Mouse (Mus musculus) MEL (cell line): ENCODE measurements around the gene Plin2.
A peak's percentile ranks its signal among the peaks of the same experiment; 100 is the strongest.

Experiments
- E2F4 ChIP-seq: IDR thresholded peaks from 2 replicates; pipeline ENCODE4 v1.6.1; 2011; ENCODE audit warnings: low read depth, low read length, improper control_type of control experiment, borderline replicate concordance
- EP300 ChIP-seq, 2 experiments: IDR thresholded peaks; 2 replicates each; pipeline ENCODE4 v1.6.1; 2011; ENCODE audit warnings: improper control_type of control experiment in 2 of 2, low read length in 2 of 2, low read depth in 1 of 2, mild to moderate bottlenecking in 1 of 2
- GATA1 ChIP-seq: IDR thresholded peaks from 2 replicates; pipeline ENCODE4 v1.6.1; 2011; ENCODE audit warnings: low read depth, low read length, improper control_type of control experiment
- NELFE ChIP-seq: IDR thresholded peaks from 2 replicates; pipeline ENCODE4 v1.6.1; 2011; ENCODE audit warnings: low read depth, low read length, improper control_type of control experiment
- POLR2A ChIP-seq, 2 experiments: IDR thresholded peaks; 2 replicates each; pipeline ENCODE4 v1.6.1; 2011 to 2012; ENCODE audit warnings: low read length in 2 of 2, mild to moderate bottlenecking in 2 of 2, control low read depth in 1 of 2, improper control_type of control experiment in 1 of 2, low read depth in 1 of 2, moderate library complexity in 1 of 2; ENCODE audit not compliant: control insufficient read depth in 1 of 2, insufficient read depth in 1 of 2, poor library complexity in 1 of 2
- POLR2AphosphoS2 ChIP-seq: IDR thresholded peaks from 2 replicates; pipeline ENCODE4 v1.6.1; 2011; ENCODE audit warnings: low read length, improper control_type of control experiment
- RAD21 ChIP-seq: IDR thresholded peaks from 2 replicates; pipeline ENCODE4 v1.6.1; 2011; ENCODE audit warnings: mild to moderate bottlenecking, low read depth, low read length, improper control_type of control experiment
- USF1 ChIP-seq: IDR thresholded peaks from 2 replicates; pipeline ENCODE4 v1.6.1; 2014; ENCODE audit warnings: low read depth, mild to moderate bottlenecking, inconsistent platforms, low read length, improper control_type of control experiment, moderate library complexity
- USF2 ChIP-seq, 2 experiments: IDR thresholded peaks; 2 replicates each; pipeline ENCODE4 v1.6.1; 2011 to 2012; ENCODE audit warnings: improper control_type of control experiment in 2 of 2, low read length in 2 of 2, borderline replicate concordance in 1 of 2, inconsistent platforms in 1 of 2, low read depth in 1 of 2, mild to moderate bottlenecking in 1 of 2; ENCODE audit not compliant: insufficient read depth in 1 of 2
- ZNF384 ChIP-seq: IDR thresholded peaks from 2 replicates; pipeline ENCODE4 v1.6.1; 2012; ENCODE audit warnings: low read depth, mild to moderate bottlenecking, inconsistent platforms, low read length, improper control_type of control experiment

DNA sequence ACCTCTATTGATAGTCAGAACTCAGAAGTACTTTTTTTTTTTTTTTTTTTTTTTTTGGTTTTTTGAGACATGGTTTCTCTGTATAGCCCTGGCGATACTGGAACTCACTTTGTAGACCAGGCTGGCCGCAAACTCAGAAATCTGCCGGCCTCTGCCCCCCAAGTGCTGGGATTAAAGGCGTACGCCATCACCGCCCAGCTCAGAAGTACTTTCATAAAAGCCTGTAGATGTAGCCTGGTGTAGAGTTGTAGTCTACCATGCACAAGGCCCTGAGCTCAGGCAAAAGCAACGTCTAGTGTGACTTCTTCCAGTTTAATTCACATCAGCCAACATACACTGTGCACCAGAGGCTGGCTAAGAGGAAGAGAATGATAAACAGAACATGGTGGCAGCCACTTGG is 23.1 kb upstream of the Plin2 start:
- TF ChIP-seq POLR2AphosphoS2 (no peak), RAD21 (no peak), POLR2A (IDR thresholded peaks at IDR 0.05; ENCODE audit: control insufficient read depth in 1 of 2, insufficient read depth in 1 of 2, low read depth in 1 of 2, low read length in 2 of 2, poor library complexity in 1 of 2) (no peak), ZNF384 (peak; percentile 23; the same call in 1 of the 2 replicates), USF1 (no peak), USF2 (IDR thresholded peaks at IDR 0.05; ENCODE audit: borderline replicate concordance in 1 of 2, insufficient read depth in 1 of 2, low read depth in 1 of 2, low read length in 2 of 2) (no peak), EP300 (IDR thresholded peaks at IDR 0.05; ENCODE audit: low read depth in 1 of 2, low read length in 2 of 2) (no peak), E2F4 (no peak), GATA1 (no peak), NELFE (no peak)
